Mouse (Mus musculus): Measurements from ENCODE around the gene Ccdc42. TPM values are rescaled to one million over a fixed set of nuclear protein-coding genes. Genes with fewer than 3 reads are reported as not detected.

The Ccdc42 gene
- polyA plus RNA-seq (2017; shearing (Covaris generic)), result not detected

DNA sequence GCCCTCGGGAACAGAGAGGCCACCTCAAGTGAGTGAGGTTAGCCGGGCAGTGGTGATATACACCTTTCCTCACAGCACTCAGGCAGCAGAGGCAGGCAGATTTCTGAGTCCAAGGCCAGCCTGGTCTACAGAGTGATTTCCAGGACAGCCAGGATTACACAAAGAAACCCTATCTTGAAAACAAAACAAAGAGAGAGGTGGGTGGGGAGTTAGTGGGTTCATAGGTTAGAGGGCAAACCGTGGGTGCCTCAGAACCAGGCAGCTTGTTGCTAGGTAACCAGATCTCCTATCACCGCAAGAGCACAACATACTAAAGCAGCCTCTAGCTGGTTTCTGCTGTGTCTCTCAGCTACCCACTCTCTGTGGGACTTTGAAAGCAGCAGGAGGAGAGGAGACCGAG is at the start of gene Ccdc42:
TSS of gene Ccdc42 (plus strand) at position 301 of the 400 bp plus-strand sequence.
- ATAC-seq, result no peak

- ATAC-seq, result no peak
These were observed 47.2 kb upstream of the Ccdc42 start for GRCm38 (mm10) chr11:68539621-68540020.

DNA sequence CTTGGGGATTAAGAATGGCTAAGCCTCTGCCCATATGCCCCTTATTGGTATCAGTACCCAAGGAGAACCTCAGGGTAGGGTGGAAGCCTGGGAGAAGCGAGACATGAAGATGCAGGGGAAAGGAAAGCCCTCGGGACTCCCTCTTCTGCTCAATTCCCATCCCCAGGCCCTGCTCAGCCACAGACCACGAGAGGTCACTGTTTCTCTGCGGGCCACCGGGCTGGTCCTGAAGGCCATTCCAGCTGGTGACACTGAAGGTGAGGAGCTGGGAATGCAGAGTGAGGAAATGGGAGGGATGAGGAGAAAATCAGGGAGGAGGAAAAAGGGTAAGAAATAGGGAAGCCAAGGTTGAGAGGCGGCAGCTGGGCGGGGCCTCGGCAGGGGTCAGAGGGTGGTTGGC is 42.3 kb upstream of the Ccdc42 start:
- no peak for ATAC-seq

- no peak for ATAC-seq
These were observed 41.6 kb upstream of the Ccdc42 start for GRCm38 (mm10) chr11:68545172-68545571.

- ATAC-seq, result peak; percentile 26
These were observed 41.1 kb upstream of the Ccdc42 start for GRCm38 (mm10) chr11:68545682-68546222.

DNA sequence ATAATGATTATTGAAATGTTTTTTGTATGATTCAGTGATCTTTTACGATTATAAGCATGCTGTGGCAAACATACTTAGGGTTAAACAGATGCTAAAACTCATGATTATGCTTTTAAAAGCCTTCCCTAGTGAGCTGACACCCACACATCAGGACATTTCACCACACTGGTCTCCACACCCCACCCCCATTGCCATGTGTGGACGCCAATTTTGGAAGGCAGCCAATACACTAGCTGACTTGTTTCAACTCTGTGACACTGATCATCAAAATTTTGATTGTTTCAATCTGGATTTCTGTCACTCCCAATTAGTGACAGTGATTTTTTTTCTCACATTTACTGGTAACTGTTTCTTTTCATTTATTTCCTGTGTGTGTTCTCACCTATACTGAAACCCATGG is 39.3 kb upstream of the Ccdc42 start:
- no peak for ATAC-seq

- no peak for ATAC-seq
These were observed 37.2 kb upstream of the Ccdc42 start for GRCm38 (mm10) chr11:68549597-68549996.

DNA sequence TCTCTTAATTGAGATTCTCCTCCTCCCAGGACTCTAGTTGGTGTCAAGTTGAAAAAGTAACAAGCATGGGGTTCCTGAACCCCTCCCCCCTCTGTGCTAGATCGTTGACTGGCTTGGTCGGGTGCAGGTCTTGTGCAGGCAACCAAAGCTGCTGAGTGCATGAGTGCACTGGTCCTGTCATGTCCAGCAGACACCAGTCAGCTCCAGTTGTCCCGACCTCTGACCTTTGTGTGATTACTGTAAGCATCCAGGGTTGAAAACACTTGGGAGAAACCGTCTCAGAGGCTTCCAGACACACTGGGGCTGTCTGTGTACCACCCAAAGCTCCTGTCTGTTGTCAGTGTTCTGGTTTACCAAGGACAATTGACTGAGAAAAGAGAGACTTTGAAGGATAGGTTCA is 36.5 kb upstream of the Ccdc42 start:
- no peak for ATAC-seq

DNA sequence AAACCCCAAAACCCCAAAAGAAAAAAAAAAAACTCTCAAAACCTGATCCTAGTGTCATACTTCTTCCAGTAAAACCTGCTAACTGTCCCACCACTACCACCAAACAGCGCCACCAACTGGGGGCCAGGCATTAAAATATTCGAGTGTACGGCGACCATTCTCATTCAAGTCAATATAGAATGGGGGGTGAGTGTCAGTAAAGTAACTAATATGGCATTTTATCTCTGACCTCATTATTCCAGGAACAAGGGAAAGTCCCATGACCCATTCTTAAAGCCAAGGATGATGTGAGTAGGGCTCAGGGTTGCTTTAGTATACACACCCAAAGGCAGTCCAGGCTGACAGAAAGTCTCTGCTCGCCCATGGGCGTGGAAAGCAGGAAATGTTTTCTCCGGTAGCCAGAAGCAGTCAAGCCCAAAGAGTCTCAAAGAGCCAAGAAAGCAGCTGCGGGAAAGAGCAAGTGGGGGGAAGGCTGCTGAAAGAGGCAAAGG is 32.8 kb upstream of the Ccdc42 start:
- ATAC-seq, result no peak

DNA sequence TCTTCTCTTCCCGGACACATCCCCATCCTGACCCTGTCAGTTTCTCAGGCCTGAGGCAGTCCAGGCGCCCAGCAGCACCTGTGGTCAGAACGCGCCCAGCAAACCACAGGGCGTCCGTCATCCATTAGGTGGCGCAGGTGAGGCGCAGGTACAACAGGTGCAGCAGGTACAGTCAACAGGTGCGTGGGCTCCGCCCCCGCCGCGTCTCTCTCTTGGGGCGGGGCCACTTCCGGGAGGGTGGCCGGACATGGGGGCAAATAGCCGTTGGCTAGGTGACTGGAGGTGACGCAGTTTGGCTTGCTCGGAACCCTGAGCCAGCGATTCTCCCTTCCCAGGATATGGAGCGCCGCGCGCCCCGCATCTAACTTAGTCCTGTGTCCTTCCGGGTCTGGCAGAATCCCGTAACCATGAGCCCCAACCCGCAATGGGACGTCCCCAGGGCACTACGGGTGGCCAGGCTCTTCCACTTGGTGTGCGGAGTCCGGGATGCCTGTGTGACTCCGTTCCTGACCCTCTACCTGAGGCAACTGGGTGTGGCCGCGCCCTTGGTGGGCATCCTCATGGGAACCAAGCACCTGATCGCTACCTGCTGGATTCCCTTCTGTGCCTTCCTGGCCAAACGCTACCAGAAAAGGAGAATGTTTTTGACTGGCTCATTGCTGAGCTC is 30.8 kb upstream of the Ccdc42 start, which contains the start of gene Mfsd6l:
TSS of gene Mfsd6l (plus strand) at position 269 of the 667 bp plus-strand sequence.
- ATAC-seq, result no peak

DNA sequence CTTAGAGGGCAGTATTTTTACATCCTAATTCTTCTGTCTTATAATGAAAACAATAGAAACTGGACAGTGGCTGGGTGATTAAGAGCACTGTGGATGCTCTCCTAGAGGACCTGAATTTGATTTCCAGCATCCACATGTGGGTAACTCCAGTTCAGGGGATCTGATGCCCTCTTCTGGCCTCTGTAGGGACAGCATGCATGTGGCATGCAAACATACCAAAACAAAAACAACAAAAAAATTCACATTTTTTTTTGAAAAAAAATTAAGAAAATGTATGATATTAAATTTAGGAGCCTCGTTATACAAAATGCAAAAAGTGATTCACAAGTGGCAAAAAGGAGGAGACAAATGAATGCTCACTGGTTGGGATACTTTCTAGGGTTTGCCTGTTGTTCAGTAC is 27.3 kb upstream of the Ccdc42 start:
- ATAC-seq, result no peak

- no peak for ATAC-seq
These were observed 24.6 kb upstream of the Ccdc42 start for GRCm38 (mm10) chr11:68561957-68562950.

- no peak for ATAC-seq
These were observed 22.3 kb upstream of the Ccdc42 start for GRCm38 (mm10) chr11:68564356-68565031.

- no peak for ATAC-seq
These were observed 21.8 kb upstream of the Ccdc42 start for GRCm38 (mm10) chr11:68565032-68565429.

DNA sequence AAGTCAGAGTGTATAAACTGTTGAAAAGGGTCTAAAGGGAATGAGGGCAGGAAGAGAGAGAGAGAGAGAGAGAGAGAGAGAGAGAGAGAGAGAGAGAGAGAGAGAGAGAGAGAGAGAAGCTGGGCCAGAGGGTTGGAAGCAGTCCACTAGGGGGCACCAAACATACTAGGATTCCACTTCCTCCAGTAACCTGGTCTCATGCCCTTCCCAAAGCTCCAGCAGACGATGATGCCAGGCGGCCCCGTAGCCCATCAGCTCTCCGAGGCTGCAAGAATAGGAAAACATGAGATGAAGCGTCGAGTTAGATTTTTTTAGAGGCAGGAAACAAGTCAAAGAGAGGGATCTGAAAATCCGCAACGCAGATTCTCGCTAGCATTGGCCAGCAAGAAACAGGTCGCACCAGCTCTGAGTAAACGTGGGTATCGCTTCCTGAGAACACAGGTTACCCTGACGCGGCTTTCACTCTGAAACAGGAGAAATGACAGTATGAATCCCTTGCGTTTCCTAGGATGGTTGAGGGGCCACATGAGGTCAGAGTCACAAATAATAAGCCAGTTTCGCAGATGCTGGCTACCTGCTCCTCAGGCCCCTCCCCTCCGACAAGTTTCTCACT is 20.3 kb upstream of the Ccdc42 start:
- ATAC-seq, result no peak

DNA sequence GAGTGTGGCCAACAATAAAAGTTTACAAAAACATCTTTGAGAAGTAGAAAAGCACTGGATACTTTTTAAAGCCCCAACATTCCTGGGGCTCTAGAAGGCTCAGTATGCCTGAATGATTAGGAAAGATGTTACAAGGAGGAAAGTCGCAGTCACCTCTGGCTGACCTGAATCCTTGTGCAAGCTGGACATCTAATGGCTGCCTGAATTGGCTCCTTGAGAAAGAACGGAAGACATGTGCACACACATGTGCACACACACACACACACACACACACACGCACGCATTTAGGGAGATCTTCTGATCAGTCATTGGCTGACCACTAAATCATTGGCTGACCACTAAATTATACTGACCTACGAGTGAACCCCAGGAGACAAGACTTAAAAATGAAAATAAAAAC is 16.0 kb upstream of the Ccdc42 start:
- ATAC-seq, result no peak

DNA sequence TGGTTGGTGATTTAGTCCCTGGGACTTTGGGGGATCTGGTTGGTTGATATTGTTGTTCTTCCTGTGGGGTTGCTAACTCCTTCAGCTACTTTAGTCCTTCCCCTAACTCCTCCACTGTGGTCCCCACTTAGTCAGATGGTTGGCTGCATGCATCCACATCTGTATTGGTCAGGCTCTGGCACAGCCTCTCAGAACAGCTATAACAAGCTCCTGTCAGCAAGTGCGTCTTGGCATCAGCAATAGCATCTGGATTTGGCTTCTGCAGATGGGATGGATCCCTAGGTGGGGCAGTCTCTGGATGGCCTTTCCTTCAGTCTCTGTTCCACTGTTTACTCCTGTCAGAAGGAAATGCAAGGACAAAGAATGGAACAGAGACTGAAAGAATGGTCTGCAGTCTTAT is 9.7 kb upstream of the Ccdc42 start:
- no peak for ATAC-seq

GRCm38 (mm10) chr11:68579462-68579881 is 7.3 kb upstream of the Ccdc42 start:
- ATAC-seq, result no peak

DNA sequence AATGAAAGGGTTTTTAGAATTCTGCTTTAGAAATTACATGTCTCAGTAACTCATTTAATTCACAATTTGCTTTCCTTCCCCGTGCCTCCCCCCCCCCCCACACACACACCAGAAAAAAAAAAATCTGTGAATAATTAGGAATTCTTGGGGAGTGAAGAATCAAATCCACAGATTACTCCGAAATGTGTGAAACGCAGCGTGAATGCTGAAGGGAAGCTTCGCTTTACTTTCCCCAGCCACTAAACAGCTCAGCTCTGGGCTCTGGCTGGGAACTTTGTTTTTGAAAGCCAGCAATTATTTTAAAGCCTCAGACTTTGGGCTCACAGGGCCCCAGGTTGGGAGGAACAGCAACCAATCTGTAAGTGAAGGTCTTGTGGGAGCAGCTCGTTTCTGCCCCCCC is 6.3 kb upstream of the Ccdc42 start:
- ATAC-seq, result no peak

DNA sequence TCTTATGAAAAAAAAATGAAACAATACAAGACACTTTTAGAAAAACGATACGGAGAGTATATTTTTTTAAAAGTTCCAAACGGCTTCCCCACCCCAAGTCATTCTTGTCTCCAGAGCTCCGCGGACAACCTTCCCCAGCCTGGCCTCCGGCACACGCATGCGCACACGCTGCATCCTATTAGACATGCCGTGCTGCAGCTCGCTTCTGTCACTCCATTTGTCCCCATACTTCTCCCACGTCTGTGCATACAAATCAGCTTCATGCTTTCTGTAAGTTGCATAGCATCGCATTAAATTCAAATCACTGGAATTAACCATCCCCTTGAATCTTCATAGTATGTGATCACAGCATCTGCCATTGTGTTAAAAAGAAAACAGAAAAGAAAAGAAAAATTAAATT is 3.6 kb upstream of the Ccdc42 start:
- no peak for ATAC-seq

DNA sequence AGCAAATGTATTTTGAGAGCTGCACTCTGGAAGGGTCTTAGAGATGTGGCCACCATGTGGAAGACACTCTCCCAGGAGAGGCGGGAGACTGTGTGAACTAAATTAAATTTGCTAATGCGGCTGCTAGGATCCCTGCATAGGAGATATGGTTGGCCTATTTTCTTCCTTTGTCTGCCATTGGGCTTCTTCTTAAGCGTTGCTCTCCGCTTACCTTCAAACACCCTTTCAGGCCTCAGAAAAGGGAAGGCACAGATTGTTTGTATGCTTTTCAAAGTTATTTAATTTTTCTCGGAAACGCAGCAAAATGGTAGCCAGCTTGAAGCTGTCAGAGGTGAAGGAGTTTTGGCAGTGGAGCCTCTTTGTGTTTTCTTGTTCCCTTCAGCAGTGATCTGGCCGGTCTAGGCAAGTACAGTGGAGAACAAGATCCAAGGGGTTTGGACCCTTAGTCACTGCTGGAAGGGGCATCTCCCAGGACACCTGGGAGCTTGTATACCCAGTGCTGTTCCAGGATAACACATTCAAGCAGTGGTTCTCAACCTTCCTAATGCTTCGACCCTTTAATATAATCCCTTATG is 2.8 kb upstream of the Ccdc42 start:
- no peak for ATAC-seq

DNA sequence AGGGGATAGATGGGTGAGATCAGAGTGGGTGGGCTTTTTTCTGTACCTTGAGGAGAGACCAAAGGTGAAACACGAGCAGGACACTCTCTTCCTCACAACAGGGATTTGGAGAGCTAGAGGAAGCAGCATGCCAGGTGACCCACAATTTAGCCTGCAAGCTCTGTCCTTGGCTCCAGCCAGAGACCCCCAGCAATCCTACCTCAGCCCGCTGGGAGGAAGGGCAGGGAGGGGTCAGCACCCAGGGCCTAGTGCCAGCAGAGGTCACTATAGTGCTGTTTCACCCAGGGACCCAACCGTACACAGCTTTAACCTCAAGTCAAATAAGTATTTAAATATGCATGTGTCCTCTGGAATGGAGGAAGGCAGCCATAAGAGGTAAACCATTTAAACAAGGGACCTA is 931 bp upstream of the Ccdc42 start:
- ATAC-seq, result no peak
